In the genomic region with DNA sequence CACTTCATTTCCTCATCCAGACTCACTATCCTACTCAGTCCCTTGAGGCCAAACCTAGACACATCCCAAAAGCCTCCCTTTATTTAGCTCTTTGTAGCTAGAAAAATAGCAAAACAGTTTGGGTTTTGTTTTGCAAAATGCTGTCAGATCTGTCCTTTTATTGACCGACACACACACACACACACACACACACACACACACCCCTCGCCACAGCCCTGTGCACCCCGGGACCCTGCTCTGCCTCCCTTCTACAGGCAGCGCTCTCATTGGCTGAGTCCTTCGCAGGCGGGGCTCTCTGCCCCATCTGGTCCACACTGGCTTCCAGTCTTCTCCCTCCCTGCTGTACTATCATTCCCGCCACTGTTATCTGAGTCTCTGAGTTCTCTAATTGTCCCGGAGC, we compare ENCODE assay signal across 20 mouse cellular contexts. TPM values are rescaled to one million over a fixed set of nuclear protein-coding genes. Genes with fewer than 3 reads are reported as not detected.
A peak's percentile ranks its signal among the peaks of the same experiment; 100 is the strongest.
DNase-seq lines count a peak whose midpoint lies in the region; ATAC-seq lines count a peak whose summit lies in the region.
"Had no signal": no experiment of that assay in that cellular context is flagged by ENCODE, and none has a peak within 500 bp of the region (broad histone marks: within the 10 kb centered on the region; RNA-seq: fewer than 3 reads in every experiment).

No protein-coding gene starts in this region.

- ATAC-seq in kidney, embryonic 14.5 days (ENCODE audit: low FRiP score, low TSS enrichment): 0 out of 2 replicates have a peak, but pooled peaks have one; percentile 60
- peak; percentile 63; the same call in 1 of the 2 replicates for ATAC-seq in midbrain, embryonic 13.5 days
- ATAC-seq in granulocyte monocyte progenitor cell, adult 5-6 weeks (replicated peaks; ENCODE audit: poor library complexity, severe bottlenecking): no peak
- ATAC-seq: forebrain, embryonic 14.5 days; lung, postnatal 0 days had no signal

- no peaks in the 10 kb centered on the region for H3K36me3 ChIP-seq in kidney, embryonic 14.5 days (ENCODE audit: control insufficient read depth, insufficient read depth, low read length)
- H3K36me3 ChIP-seq in midbrain, embryonic 13.5 days: no peaks in the 10 kb centered on the region
- H3K36me3 ChIP-seq in midbrain, embryonic 10.5 days: no peaks in the 10 kb centered on the region
- H3K36me3 ChIP-seq: limb, embryonic 10.5 days; midbrain, embryonic 12.5 days had no signal

- 56% methylated on average over 8 of the region's 8 CpGs for WGBS in kidney, embryonic 14.5 days
- 77% methylated on average over 8 of the region's 8 CpGs for WGBS in midbrain, embryonic 13.5 days
- WGBS in midbrain, embryonic 10.5 days: 69% methylated on average over 8 of the region's 8 CpGs

- H3K9ac ChIP-seq in kidney, embryonic 14.5 days (ENCODE audit: low read depth, low read length): no peak overlapping the region
- H3K9ac ChIP-seq in midbrain, embryonic 13.5 days (replicated peaks): no peak overlapping the region
- H3K9ac ChIP-seq: midbrain, embryonic 12.5 days had no signal

- H3K27ac ChIP-seq in kidney, embryonic 14.5 days (ENCODE audit: low read depth, low read length): no peak overlapping the region
- H3K27ac ChIP-seq in midbrain, embryonic 13.5 days: no peak overlapping the region
- H3K27ac ChIP-seq in midbrain, embryonic 10.5 days (replicated peaks): no peak overlapping the region
- H3K27ac ChIP-seq: gastrocnemius, adult 2 months; limb, embryonic 10.5 days; midbrain, embryonic 12.5 days had no signal

- H3K9me3 ChIP-seq in kidney, embryonic 14.5 days (ENCODE audit: control insufficient read depth, low read length): no peaks in the 10 kb centered on the region
- peaks cover 2% of the 10 kb centered on the region; the same call in 1 of the 2 replicates for H3K9me3 ChIP-seq in midbrain, embryonic 13.5 days
- H3K9me3 ChIP-seq in midbrain, embryonic 10.5 days (replicated peaks): no peaks in the 10 kb centered on the region
- H3K9me3 ChIP-seq: limb, embryonic 10.5 days; midbrain, embryonic 12.5 days had no signal

- H3K4me3 ChIP-seq in kidney, embryonic 14.5 days (ENCODE audit: low read length): no peak overlapping the region
- no peak overlapping the region for H3K4me3 ChIP-seq in midbrain, embryonic 13.5 days (replicated peaks)
- no peak overlapping the region for H3K4me3 ChIP-seq in midbrain, embryonic 10.5 days
- H3K4me3 ChIP-seq: gastrocnemius, adult 2 months; limb, embryonic 10.5 days; midbrain, embryonic 12.5 days had no signal

- no peak overlapping the region for H3K4me2 ChIP-seq in kidney, embryonic 14.5 days (replicated peaks; ENCODE audit: low read depth, low read length)
- H3K4me2 ChIP-seq in midbrain, embryonic 13.5 days (replicated peaks): no peak overlapping the region
- H3K4me2 ChIP-seq: midbrain, embryonic 12.5 days had no signal

- no peaks in the 10 kb centered on the region for H3K4me1 ChIP-seq in kidney, embryonic 14.5 days (ENCODE audit: control insufficient read depth, insufficient read depth, low read length)
- H3K4me1 ChIP-seq in midbrain, embryonic 13.5 days (replicated peaks): peaks cover 4% of the 10 kb centered on the region; the same call in 1 of the 2 replicates
- H3K4me1 ChIP-seq in midbrain, embryonic 10.5 days: peaks cover 5% of the 10 kb centered on the region; the same call in 1 of the 2 replicates
- H3K4me1 ChIP-seq: limb, embryonic 10.5 days had no signal

- no peak for DNase-seq in kidney, adult 8-10 months
- DNase-seq in midbrain, embryonic 10.5 days (ENCODE audit: low spot score): no peak
- DNase-seq in R1 (ENCODE audit: low read depth, low spot score): peak; percentile 66
- DNase-seq in right cerebral cortex, postnatal 4 days: no peak
- DNase-seq: adrenal gland, adult 8-10 months; cerebellum, adult 18-20 months; cerebellum, postnatal 25 days; gastrocnemius, adult 2 months; kidney, adult 9 months; right cerebral cortex, adult 18-20 months; thymus, adult 2 months; thymus, postnatal 4 days had no signal

- no peaks in the 10 kb centered on the region for H3K27me3 ChIP-seq in kidney, embryonic 14.5 days (ENCODE audit: control insufficient read depth, insufficient read depth, low read length)
- H3K27me3 ChIP-seq in midbrain, embryonic 13.5 days: no peaks in the 10 kb centered on the region
- peaks cover 3% of the 10 kb centered on the region; the same call in 1 of the 2 replicates for H3K27me3 ChIP-seq in midbrain, embryonic 10.5 days (ENCODE audit: low read depth, poor library complexity, severe bottlenecking)
- H3K27me3 ChIP-seq: midbrain, embryonic 12.5 days had no signal

RNA-seq across cellular contexts. Expression of a gene that starts 56.5 kb away (rescaled TPM):
- polyA plus RNA-seq in kidney, embryonic 14.5 days (2014; fragmentation: Nextera tagmentation; extraction: Ambion mirVana): 7.9 and 17.8 TPM in 2 replicates
- polyA plus RNA-seq in midbrain, embryonic 13.5 days (2015; fragmentation: Nextera tagmentation; extraction: Ambion mirVana): 28.8 and 30.7 TPM in 2 replicates
- 21.0 and 23.8 TPM in 2 replicates for polyA plus RNA-seq in midbrain, embryonic 10.5 days (2016; fragmentation: Nextera tagmentation; extraction: Ambion mirVana)
- total RNA-seq in granulocyte monocyte progenitor cell, adult 5-6 weeks (2014; fragmentation: Nextera tagmentation): 140 and 178 TPM in 2 replicates
- 111 and 120 TPM in 2 replicates for total RNA-seq in granulocyte monocyte progenitor cell, adult 5-6 weeks (2017)
- polyA plus RNA-seq: C2C12 had no signal
